Mouse (Mus musculus): ENCODE data around the gene Psma5. TPM values are rescaled to one million over a fixed set of nuclear protein-coding genes. Genes with fewer than 3 reads are reported as not detected.

Psma5 gene
- polyA plus RNA-seq, 1 experiment: 55.0 TPM

- H3K27me3 ChIP-seq (replicated peaks; ENCODE audit: control insufficient read depth, insufficient read depth, low read length): no peaks in the 10 kb centered on the region
- no peaks in the 10 kb centered on the region for H3K4me1 ChIP-seq (ENCODE audit: control insufficient read depth, insufficient read depth, low read length)
- H3K36me3 ChIP-seq (ENCODE audit: control insufficient read depth, insufficient read depth, low read length): no peaks in the 10 kb centered on the region
- no peak overlapping the region for H3K4me3 ChIP-seq (ENCODE audit: insufficient read depth, low read depth, low read length)
- WGBS: 94% methylated on average over 3 of the region's 3 CpGs
- H3K27ac ChIP-seq (ENCODE audit: insufficient read depth, low read depth, low read length): no peak overlapping the region
- no peak for DNase-seq
- TF ChIP-seq CTCF (conservative IDR thresholded peaks at IDR 0.05; ENCODE audit: insufficient read depth, insufficient read length, low read depth, low read length): no peak
- no peak for TF ChIP-seq POLR2A (IDR thresholded peaks at IDR 0.05; ENCODE audit: low read depth, low read length)
These were observed 66.2 kb downstream of the Psma5 start for GRCm38 (mm10) chr3:108322962-108323361.

GRCm38 (mm10) chr3:108324837-108325236, 68.1 kb downstream of the Psma5 start:
- no peak for DNase-seq
- no peaks in the 10 kb centered on the region for H3K36me3 ChIP-seq (ENCODE audit: control insufficient read depth, insufficient read depth, low read length)
- H3K4me1 ChIP-seq (ENCODE audit: control insufficient read depth, insufficient read depth, low read length): no peaks in the 10 kb centered on the region
- H3K27ac ChIP-seq (ENCODE audit: insufficient read depth, low read depth, low read length): no peak overlapping the region
- H3K27me3 ChIP-seq (replicated peaks; ENCODE audit: control insufficient read depth, insufficient read depth, low read length): no peaks in the 10 kb centered on the region
- 82% methylated on average over 4 of the region's 4 CpGs for WGBS
- no peak overlapping the region for H3K4me3 ChIP-seq (ENCODE audit: insufficient read depth, low read depth, low read length)
- TF ChIP-seq CTCF (conservative IDR thresholded peaks at IDR 0.05; ENCODE audit: insufficient read depth, insufficient read length, low read depth, low read length): no peak
- TF ChIP-seq POLR2A (IDR thresholded peaks at IDR 0.05; ENCODE audit: low read depth, low read length): no peak

GRCm38 (mm10) chr3:108325521-108325920, 68.8 kb downstream of the Psma5 start:
- H3K36me3 ChIP-seq (ENCODE audit: control insufficient read depth, insufficient read depth, low read length): no peaks in the 10 kb centered on the region
- no peak overlapping the region for H3K4me3 ChIP-seq (ENCODE audit: insufficient read depth, low read depth, low read length)
- H3K27me3 ChIP-seq (replicated peaks; ENCODE audit: control insufficient read depth, insufficient read depth, low read length): no peaks in the 10 kb centered on the region
- H3K27ac ChIP-seq (ENCODE audit: insufficient read depth, low read depth, low read length): no peak overlapping the region
- DNase-seq: no peak
- no peak for TF ChIP-seq CTCF (conservative IDR thresholded peaks at IDR 0.05; ENCODE audit: insufficient read depth, insufficient read length, low read depth, low read length)
- no peak for TF ChIP-seq POLR2A (IDR thresholded peaks at IDR 0.05; ENCODE audit: low read depth, low read length)
- H3K4me1 ChIP-seq (ENCODE audit: control insufficient read depth, insufficient read depth, low read length): no peaks in the 10 kb centered on the region
- WGBS: 93% methylated on average over 9 of the region's 9 CpGs

- no peak overlapping the region for H3K27ac ChIP-seq (ENCODE audit: insufficient read depth, low read depth, low read length)
- H3K4me3 ChIP-seq (ENCODE audit: insufficient read depth, low read depth, low read length): no peak overlapping the region
- no peak for DNase-seq
- H3K4me1 ChIP-seq (ENCODE audit: control insufficient read depth, insufficient read depth, low read length): no peaks in the 10 kb centered on the region
- WGBS: 91% methylated on average over 8 of the region's 8 CpGs
- TF ChIP-seq CTCF (conservative IDR thresholded peaks at IDR 0.05; ENCODE audit: insufficient read depth, insufficient read length, low read depth, low read length): no peak
- no peak for TF ChIP-seq POLR2A (IDR thresholded peaks at IDR 0.05; ENCODE audit: low read depth, low read length)
- no peaks in the 10 kb centered on the region for H3K36me3 ChIP-seq (ENCODE audit: control insufficient read depth, insufficient read depth, low read length)
- H3K27me3 ChIP-seq (replicated peaks; ENCODE audit: control insufficient read depth, insufficient read depth, low read length): no peaks in the 10 kb centered on the region
These were observed 70.5 kb downstream of the Psma5 start for GRCm38 (mm10) chr3:108327275-108327674.

- Histone ChIP-seq H3K4me1 (ENCODE audit: control insufficient read depth, insufficient read depth, low read length) (no peaks in the 10 kb centered on the region), H3K27ac (ENCODE audit: insufficient read depth, low read depth, low read length) (no peak overlapping the region), H3K4me3 (ENCODE audit: insufficient read depth, low read depth, low read length) (no peak overlapping the region), H3K27me3 (replicated peaks; ENCODE audit: control insufficient read depth, insufficient read depth, low read length) (no peaks in the 10 kb centered on the region), H3K36me3 (ENCODE audit: control insufficient read depth, insufficient read depth, low read length) (no peaks in the 10 kb centered on the region)
- peak; percentile 11 for DNase-seq
- TF ChIP-seq POLR2A (IDR thresholded peaks at IDR 0.05; ENCODE audit: low read depth, low read length) (no peak), CTCF (conservative IDR thresholded peaks at IDR 0.05; ENCODE audit: insufficient read depth, insufficient read length, low read depth, low read length) (no peak)
- 58% methylated on average over 3 of the region's 3 CpGs for WGBS
These were observed 71.2 kb downstream of the Psma5 start for GRCm38 (mm10) chr3:108327916-108328315.

GRCm38 (mm10) chr3:108328441-108328841, 71.7 kb downstream of the Psma5 start:
- Histone ChIP-seq H3K4me1 (ENCODE audit: control insufficient read depth, insufficient read depth, low read length) (no peaks in the 10 kb centered on the region), H3K36me3 (ENCODE audit: control insufficient read depth, insufficient read depth, low read length) (no peaks in the 10 kb centered on the region), H3K4me3 (ENCODE audit: insufficient read depth, low read depth, low read length) (no peak overlapping the region), H3K27ac (ENCODE audit: insufficient read depth, low read depth, low read length) (no peak overlapping the region), H3K27me3 (replicated peaks; ENCODE audit: control insufficient read depth, insufficient read depth, low read length) (no peaks in the 10 kb centered on the region)
- 23% methylated on average over 9 of the region's 9 CpGs for WGBS
- peak; percentile 46 for DNase-seq
- TF ChIP-seq CTCF (conservative IDR thresholded peaks at IDR 0.05; ENCODE audit: insufficient read depth, insufficient read length, low read depth, low read length) (no peak), POLR2A (IDR thresholded peaks at IDR 0.05; ENCODE audit: low read depth, low read length) (no peak)

Other genes starting within 250 kb of the Psma5 start
- gene Gstm1, start 239.0 kb upstream of the Psma5 start, polyA plus RNA-seq (2012; rRNA removed): 1,515 and 1,697 TPM in 2 replicates
- 23.4 and 23.9 TPM in 2 replicates for gene Gstm4, start 212.0 kb upstream of the Psma5 start, polyA plus RNA-seq (2012; rRNA removed)
- gene Ampd2, start 170.3 kb upstream of the Psma5 start, polyA plus RNA-seq (2012; rRNA removed): 59.0 and 86.6 TPM in 2 replicates
- 0.61 TPM in 2 replicates for gene Gnat2, start 164.1 kb upstream of the Psma5 start, polyA plus RNA-seq (2012; rRNA removed)
- 21.3 and 31.0 TPM in 2 replicates for gene Gnai3, start 110.8 kb upstream of the Psma5 start, polyA plus RNA-seq (2012; rRNA removed)
- gene Gpr61, start 102.0 kb upstream of the Psma5 start, polyA plus RNA-seq (2012; rRNA removed): not detected in 2 replicates
- gene Amigo1, start 70.6 kb upstream of the Psma5 start, polyA plus RNA-seq (2012; rRNA removed): 18.4 and 25.7 TPM in 2 replicates
- gene Cyb561d1, start 55.7 kb upstream of the Psma5 start, polyA plus RNA-seq (2012; rRNA removed): 7.0 and 7.1 TPM in 2 replicates
- 23.1 and 29.3 TPM in 2 replicates for gene Atxn7l2, start 46.0 kb upstream of the Psma5 start, polyA plus RNA-seq (2012; rRNA removed)
- gene Sypl2, start 30.3 kb upstream of the Psma5 start, polyA plus RNA-seq (2012; rRNA removed): 37.7 and 38.7 TPM in 2 replicates
- 30.2 and 34.2 TPM in 2 replicates for gene Sort1, start 27.2 kb downstream of the Psma5 start, polyA plus RNA-seq (2012; rRNA removed)
- 0.06 TPM in 1 of 2 replicates, not detected in the other for gene Mybphl, start 108.0 kb downstream of the Psma5 start, polyA plus RNA-seq (2012; rRNA removed)
- 1.6 and 1.7 TPM in 2 replicates for gene Psrc1, start 126.9 kb downstream of the Psma5 start, polyA plus RNA-seq (2012; rRNA removed)
- 60.5 and 67.4 TPM in 2 replicates for gene Celsr2, start 158.6 kb downstream of the Psma5 start, polyA plus RNA-seq (2012; rRNA removed)
- 49.2 and 58.8 TPM in 2 replicates for gene Sars, start 188.3 kb downstream of the Psma5 start, polyA plus RNA-seq (2012; rRNA removed)